Mouse (Mus musculus): ENCODE data around the gene Mgea5.

GRCm38 (mm10) chr19:45812115-45812514 is 28.5 kb upstream of the Mgea5 start:
- TF ChIP-seq CTCF (IDR thresholded peaks at IDR 0.05 in 2 of 3, conservative IDR thresholded peaks at IDR 0.05 in 1 of 3; ENCODE audit: control insufficient read depth in 1 of 3, insufficient read depth in 1 of 3, low read depth in 2 of 3, low read length in 3 of 3, poor library complexity in 1 of 3, severe bottlenecking in 1 of 3) (no peak), ZNF384 (IDR thresholded peaks at IDR 0.05; ENCODE audit: low read depth, low read length) (no peak), MAX (IDR thresholded peaks at IDR 0.05; ENCODE audit: low read length) (no peak)

All from MEL (cell line).